Mouse (Mus musculus) brown adipose tissue, adult 24 weeks (tissue): Measurements from ENCODE around the gene Scaf1. TPM values are rescaled to one million over a fixed set of nuclear protein-coding genes. Genes with fewer than 3 reads are reported as not detected.

Source experiments
- H3K27ac ChIP-seq: fragments of 200-500 bp; replicated peaks from 2 replicates; pipeline ENCODE4 v1.5.1; 2012; ENCODE audit warnings: low read depth, mild to moderate bottlenecking, low read length
- H3K4me1 ChIP-seq: fragments of 200-500 bp; 2 replicates; pipeline ENCODE4 v1.6.1; 2012; ENCODE audit warnings: low read length, mixed read lengths; ENCODE audit not compliant: control insufficient read depth, insufficient read depth, insufficient read length
- H3K4me3 ChIP-seq: fragments of 200-500 bp; 2 replicates; pipeline ENCODE4 v1.5.1; 2012; ENCODE audit warnings: low read depth, mild to moderate bottlenecking, low read length, moderate library complexity; ENCODE audit not compliant: insufficient read depth
- polyA plus RNA-seq: library from polyadenylated mRNA; stranded (reverse); fragments of >200 nt; gene quantifications from 2 replicates; pipeline ENCODE4 v1.2.4, GENCODE M21; 2012; ENCODE audit not compliant: missing spikeins, insufficient read depth, insufficient read length

Scaf1 gene
- polyA plus RNA-seq, 1 experiment = 27.5 TPM

- Histone ChIP-seq H3K4me1 (no peaks in the 10 kb centered on the region), H3K27ac (no peak overlapping the region), H3K4me3 (no peak overlapping the region)
Observed at GRCm38 (mm10) chr7:44953561-44953960, 62.6 kb downstream of the Scaf1 start.

Other genes with a start within 250 kb of the Scaf1 start
- 8.2 and 17.3 TPM in 2 replicates for gene Nup62, start 200.3 kb downstream of the Scaf1 start, polyA plus RNA-seq
- gene Il4i1, start 200.0 kb downstream of the Scaf1 start, polyA plus RNA-seq = 0.54 and 1.2 TPM in 2 replicates
- 252 and 500 TPM in 2 replicates for gene Atf5, start 199.7 kb downstream of the Scaf1 start, polyA plus RNA-seq
- gene Akt1s1, start 167.4 kb downstream of the Scaf1 start, polyA plus RNA-seq = 42.8 and 49.8 TPM in 2 replicates
- 24.5 and 28.2 TPM in 2 replicates for gene Tbc1d17, start 167.3 kb downstream of the Scaf1 start, polyA plus RNA-seq
- 15.7 and 20.2 TPM in 2 replicates for gene Pnkp, start 159.2 kb downstream of the Scaf1 start, polyA plus RNA-seq
- gene Ptov1, start 146.6 kb downstream of the Scaf1 start, polyA plus RNA-seq = 68.5 and 73.6 TPM in 2 replicates
- 21.6 and 21.8 TPM in 2 replicates for gene Med25, start 123.7 kb downstream of the Scaf1 start, polyA plus RNA-seq
- 12.7 and 17.1 TPM in 2 replicates for gene Fuz, start 120.3 kb downstream of the Scaf1 start, polyA plus RNA-seq
- 21.5 and 23.0 TPM in 2 replicates for gene Ap2a1, start 86.9 kb downstream of the Scaf1 start, polyA plus RNA-seq
- gene Tsks, start 73.2 kb downstream of the Scaf1 start, polyA plus RNA-seq = not detected in 2 replicates
- 0.58 and 0.75 TPM in 2 replicates for gene Cpt1c, start 41.5 kb downstream of the Scaf1 start, polyA plus RNA-seq
- gene Prmt1, start 29.8 kb downstream of the Scaf1 start, polyA plus RNA-seq = 47.1 and 73.7 TPM in 2 replicates
- 40.8 and 41.4 TPM in 2 replicates for gene Irf3, start 18.7 kb downstream of the Scaf1 start, polyA plus RNA-seq
- 8.9 and 9.1 TPM in 2 replicates for gene Bcl2l12, start 17.7 kb downstream of the Scaf1 start, polyA plus RNA-seq
- 76.5 and 82.6 TPM in 2 replicates for gene Rras, start 1.6 kb upstream of the Scaf1 start, polyA plus RNA-seq
- 4.8 and 5.4 TPM in 2 replicates for gene Prr12, start 36.5 kb upstream of the Scaf1 start, polyA plus RNA-seq
- gene Nosip, start 46.1 kb upstream of the Scaf1 start, polyA plus RNA-seq = 24.3 and 26.8 TPM in 2 replicates
- 17.2 and 33.8 TPM in 2 replicates for gene Prrg2, start 46.3 kb upstream of the Scaf1 start, polyA plus RNA-seq
- gene Rcn3, start 75.9 kb upstream of the Scaf1 start, polyA plus RNA-seq = 12.7 and 16.4 TPM in 2 replicates
- 167 and 170 TPM in 2 replicates for gene Fcgrt, start 87.5 kb upstream of the Scaf1 start, polyA plus RNA-seq
- gene Rps11, start 108.1 kb upstream of the Scaf1 start, polyA plus RNA-seq = 1,258 and 1,344 TPM in 2 replicates
- gene Rpl13a, start 112.4 kb upstream of the Scaf1 start, polyA plus RNA-seq = 1,142 and 1,278 TPM in 2 replicates
- gene Gm45713, start 119.9 kb upstream of the Scaf1 start, polyA plus RNA-seq = not detected in 2 replicates
- 5.9 and 6.8 TPM in 2 replicates for gene Flt3l, start 120.1 kb upstream of the Scaf1 start, polyA plus RNA-seq
- gene Pih1d1, start 137.9 kb upstream of the Scaf1 start, polyA plus RNA-seq = 50.5 and 66.3 TPM in 2 replicates
- gene Aldh16a1, start 138.2 kb upstream of the Scaf1 start, polyA plus RNA-seq = 28.0 and 30.9 TPM in 2 replicates
- not detected in 2 replicates for gene Slc17a7, start 147.6 kb upstream of the Scaf1 start, polyA plus RNA-seq
- not detected in 2 replicates for gene Gfy, start 163.2 kb upstream of the Scaf1 start, polyA plus RNA-seq
- not detected in 2 replicates for gene Pth2, start 164.6 kb upstream of the Scaf1 start, polyA plus RNA-seq
- gene Ccdc155, start 188.5 kb upstream of the Scaf1 start, polyA plus RNA-seq = not detected in 2 replicates
- gene Dkkl1, start 195.8 kb upstream of the Scaf1 start, polyA plus RNA-seq = not detected in 2 replicates
- gene Tead2, start 199.4 kb upstream of the Scaf1 start, polyA plus RNA-seq = 3.2 and 4.9 TPM in 2 replicates
- gene Cd37, start 222.8 kb upstream of the Scaf1 start, polyA plus RNA-seq = 4.1 and 4.5 TPM in 2 replicates
- not detected in 2 replicates for gene Slc6a16, start 224.7 kb upstream of the Scaf1 start, polyA plus RNA-seq